Mouse (Mus musculus) C2C12 (cell line): ENCODE measurements at regions not wholly inside any gene's neighbourhood (a gene's known extent, or its start where the extent isn't known, plus 50 kb on each side); places are given as distances from the start of the nearest gene placed in this dataset.

ENCODE experiments used
- H3K27me3 ChIP-seq: one replicate; pipeline ENCODE4 v1.6.1; 2011; ENCODE audit not compliant: control insufficient read depth, insufficient read depth, insufficient read length
- H3K36me3 ChIP-seq: one replicate; pipeline ENCODE4 v1.6.1; 2011; ENCODE audit not compliant: control insufficient read depth, insufficient read depth
- H3K4me3 ChIP-seq: one replicate; pipeline ENCODE4 v1.5.1; 2011; ENCODE audit warnings: mild to moderate bottlenecking, control low read depth; ENCODE audit not compliant: poor library complexity, insufficient read depth, severe bottlenecking
- H3K79me2 ChIP-seq: one replicate; pipeline ENCODE4 v1.6.1; 2011; ENCODE audit not compliant: control insufficient read depth, insufficient read depth
- H3K79me3 ChIP-seq: one replicate; pipeline ENCODE4 v1.6.1; 2011; ENCODE audit warnings: low read depth, control low read depth
- H3ac ChIP-seq: one replicate; pipeline ENCODE3; 2011; ENCODE audit warnings: low read depth; ENCODE audit not compliant: control insufficient read depth, insufficient read length
- CEBPB ChIP-seq: IDR thresholded peaks from one replicate; pipeline ENCODE4 v1.6.1; 2011; ENCODE audit warnings: low read depth, mild to moderate bottlenecking, control low read depth, moderate library complexity
- CTCF ChIP-seq: IDR thresholded peaks from one replicate; pipeline ENCODE4 v1.5.1; 2011; ENCODE audit not compliant: control insufficient read depth, insufficient read depth, insufficient read length
- FOSL1 ChIP-seq: IDR thresholded peaks from one replicate; pipeline ENCODE4 v1.8.0; 2011; ENCODE audit warnings: mild to moderate bottlenecking, low read length; ENCODE audit not compliant: poor library complexity, insufficient read depth, severe bottlenecking
- MAX ChIP-seq: IDR thresholded peaks from one replicate; pipeline ENCODE4 v1.6.1; 2011; ENCODE audit warnings: mild to moderate bottlenecking, control low read depth
- MYOD1 ChIP-seq: IDR thresholded peaks from one replicate; pipeline ENCODE4 v1.6.1; 2011; ENCODE audit warnings: low read depth; ENCODE audit not compliant: control insufficient read depth, insufficient read length
- MYOG ChIP-seq: IDR thresholded peaks from one replicate; pipeline ENCODE4 v1.6.1; 2011; ENCODE audit not compliant: control insufficient read depth, insufficient read length; ENCODE audit errors: extremely low read depth
- USF1 ChIP-seq: IDR thresholded peaks from one replicate; pipeline ENCODE4 v1.6.1; 2011; ENCODE audit warnings: low read depth, mild to moderate bottlenecking, control low read depth, moderate library complexity

GRCm38 (mm10) chr12:16331456-16331855 is 279.3 kb downstream of the Lpin1 start:
- H3K36me3 ChIP-seq = no peaks in the 10 kb centered on the region
- no peaks in the 10 kb centered on the region for H3K79me2 ChIP-seq
- TF ChIP-seq CEBPB (no peak), CTCF (no peak), MYOG (no peak), FOSL1 (no peak), USF1 (no peak), MAX (no peak)
- H3K27me3 ChIP-seq = no peaks in the 10 kb centered on the region
- H3K4me3 ChIP-seq = no peak overlapping the region
- no peak overlapping the region for H3ac ChIP-seq
- H3K79me3 ChIP-seq = no peaks in the 10 kb centered on the region

- Histone ChIP-seq H3K4me3 (no peak overlapping the region), H3ac (no peak overlapping the region), H3K36me3 (no peaks in the 10 kb centered on the region), H3K79me2 (no peaks in the 10 kb centered on the region), H3K79me3 (no peaks in the 10 kb centered on the region), H3K27me3 (no peaks in the 10 kb centered on the region)
- no peak for TF ChIP-seq MAX
- no peak for TF ChIP-seq CTCF
- TF ChIP-seq CEBPB = no peak
- no peak for TF ChIP-seq MYOG
- TF ChIP-seq MYOD1 = no peak
These were observed 281.6 kb downstream of the Lpin1 start for GRCm38 (mm10) chr12:16329129-16329528.

GRCm38 (mm10) chr12:16320536-16321402 is 290.0 kb downstream of the Lpin1 start:
- H3K36me3 ChIP-seq = no peaks in the 10 kb centered on the region
- TF ChIP-seq CEBPB (no peak), USF1 (no peak), MAX (no peak), FOSL1 (no peak), MYOD1 (no peak), CTCF (no peak), MYOG (no peak)
- H3K27me3 ChIP-seq = no peaks in the 10 kb centered on the region
- no peaks in the 10 kb centered on the region for H3K79me2 ChIP-seq
- no peak overlapping the region for H3ac ChIP-seq
- no peak overlapping the region for H3K4me3 ChIP-seq
- H3K79me3 ChIP-seq = no peaks in the 10 kb centered on the region

GRCm38 (mm10) chr12:16308101-16308500 is 302.7 kb downstream of the Lpin1 start:
- TF ChIP-seq CEBPB = no peak
- TF ChIP-seq MYOD1 = no peak
- no peak for TF ChIP-seq FOSL1
- TF ChIP-seq USF1 = no peak
- no peak for TF ChIP-seq CTCF
- TF ChIP-seq MYOG = no peak
- no peak for TF ChIP-seq MAX
- Histone ChIP-seq H3K27me3 (no peaks in the 10 kb centered on the region), H3K79me2 (no peaks in the 10 kb centered on the region), H3K4me3 (no peak overlapping the region), H3K36me3 (no peaks in the 10 kb centered on the region), H3K79me3 (no peaks in the 10 kb centered on the region), H3ac (no peak overlapping the region)

GRCm38 (mm10) chr12:16304701-16305377 is 305.9 kb downstream of the Lpin1 start:
- TF ChIP-seq MAX (no peak), MYOD1 (no peak), MYOG (no peak)
- Histone ChIP-seq H3K36me3 (no peaks in the 10 kb centered on the region), H3K79me3 (no peaks in the 10 kb centered on the region), H3K79me2 (no peaks in the 10 kb centered on the region), H3ac (no peak overlapping the region), H3K27me3 (no peaks in the 10 kb centered on the region), H3K4me3 (no peak overlapping the region)
